Mouse (Mus musculus) layer of hippocampus, adult 11-12 months (tissue): Measurements from ENCODE around the gene R3hdm2.

ENCODE experiments used
- DNase-seq: peaks from one replicate; pipeline ENCODE4 v3.0.0; 2022; ENCODE audit warnings: low spot score

The R3hdm2 gene

DNA sequence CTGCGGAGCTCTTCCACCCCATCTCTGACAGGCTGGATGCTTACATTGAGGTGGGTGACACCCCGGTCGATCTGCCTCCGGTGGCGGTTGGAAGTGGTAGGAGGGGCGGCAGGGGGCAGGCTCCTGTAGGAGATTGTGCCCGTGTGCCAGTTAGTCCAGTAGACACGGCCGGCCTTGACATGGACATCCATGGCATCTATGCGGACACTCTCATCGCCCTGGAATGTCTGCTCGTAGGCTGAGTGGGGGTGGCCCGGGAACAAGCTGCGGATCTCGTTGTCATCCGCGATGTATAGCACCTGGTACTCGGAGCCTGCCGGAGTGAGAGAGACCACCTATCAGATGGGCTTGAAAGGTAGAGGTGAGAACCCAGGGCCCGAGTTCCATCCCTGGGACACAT is 164.2 kb downstream of the R3hdm2 start:
- no peak for DNase-seq

DNA sequence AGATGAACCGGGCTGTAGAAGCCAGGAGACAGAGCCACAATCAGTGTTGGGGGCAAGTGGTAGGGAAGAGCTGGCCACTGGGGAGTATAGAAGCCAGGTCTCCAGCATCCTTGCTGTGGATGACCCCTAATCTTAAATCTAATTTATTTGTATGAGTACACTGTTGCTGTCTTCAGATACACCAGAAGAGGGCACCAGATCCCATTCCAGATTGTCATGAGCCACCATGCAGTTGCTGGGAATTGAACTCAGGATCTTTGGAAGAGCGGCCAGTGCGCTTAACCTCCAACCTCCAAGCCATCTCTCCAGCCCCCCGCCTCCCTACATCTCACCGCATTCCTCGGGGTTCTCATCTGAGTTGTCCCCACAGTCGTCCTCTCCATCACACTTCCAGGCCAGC is 166.4 kb downstream of the R3hdm2 start:
- DNase-seq = no peak

DNA sequence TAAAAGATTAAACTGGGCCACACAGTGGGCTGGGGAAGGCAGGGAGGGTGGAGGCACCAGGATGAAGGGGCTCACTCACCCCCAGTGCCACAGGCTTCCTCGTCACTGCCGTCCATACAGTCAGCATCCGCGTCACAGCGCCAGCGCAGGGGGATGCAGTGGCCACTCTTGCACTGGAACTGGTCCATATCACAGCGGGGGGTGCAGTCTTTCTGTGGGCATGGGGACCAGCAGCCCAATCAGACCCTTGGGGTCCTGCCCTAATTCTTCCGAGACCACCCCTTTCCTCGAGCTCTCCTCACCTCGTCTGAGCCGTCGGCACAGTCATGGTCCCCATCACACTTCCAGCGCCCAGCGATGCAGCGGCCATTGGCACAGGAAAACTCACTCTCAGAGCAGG is 168.1 kb downstream of the R3hdm2 start:
- no peak for DNase-seq
